Mouse (Mus musculus) neural tube, embryonic 11.5 days (tissue): ENCODE results near the gene Gpx4. TPM values are rescaled to one million over a fixed set of nuclear protein-coding genes. Genes with fewer than 3 reads are reported as not detected.

Experiments used
- ATAC-seq: fragments of 200-750 bp; cut with Nextera tagmentation; 2 replicates; pipeline ENCODE4 v1.8.0; 2017; ENCODE audit warnings: moderate number of reproducible peaks, mild to moderate bottlenecking, moderate TSS enrichment, moderate library complexity; ENCODE audit not compliant: insufficient read depth, low FRiP score, low TSS enrichment
- DNase-seq: peaks from one replicate; pipeline ENCODE4 v3.0.0-alpha.2; 2015; ENCODE audit warnings: low spot score
- H3K27ac ChIP-seq: fragments of 300-500 bp; sonication (generic); 2 replicates; pipeline ENCODE4 v1.5.1; 2014; ENCODE audit warnings: low read depth, mild to moderate bottlenecking, low read length
- H3K27me3 ChIP-seq: fragments of 300-500 bp; sonication (generic); 2 replicates; pipeline ENCODE4 v1.6.1; 2014; ENCODE audit warnings: mild to moderate bottlenecking, low read length, mixed read lengths; ENCODE audit not compliant: control insufficient read depth, insufficient read depth
- H3K36me3 ChIP-seq: fragments of 300-500 bp; sonication (generic); 2 replicates; pipeline ENCODE4 v1.6.1; 2014; ENCODE audit warnings: mild to moderate bottlenecking, low read length, moderate library complexity, mixed read lengths; ENCODE audit not compliant: control insufficient read depth, insufficient read depth
- H3K4me1 ChIP-seq: fragments of 300-500 bp; sonication (generic); 2 replicates; pipeline ENCODE4 v1.6.1; 2014; ENCODE audit warnings: low read length, mixed read lengths; ENCODE audit not compliant: control insufficient read depth, insufficient read depth
- H3K4me2 ChIP-seq: fragments of 300-500 bp; sonication (generic); 2 replicates; pipeline ENCODE4 v1.6.1; 2014; ENCODE audit warnings: low read depth, mild to moderate bottlenecking, moderate library complexity
- H3K4me3 ChIP-seq: fragments of 300-500 bp; sonication (generic); 2 replicates; pipeline ENCODE4 v1.5.1; 2014; ENCODE audit warnings: low read depth, low read length
- H3K9ac ChIP-seq: fragments of 300-500 bp; sonication (generic); 2 replicates; pipeline ENCODE4 v1.6.1; 2014; ENCODE audit warnings: mild to moderate bottlenecking, low read length
- H3K9me3 ChIP-seq: fragments of 300-500 bp; sonication (generic); 2 replicates; pipeline ENCODE4 v1.6.1; 2016; ENCODE audit warnings: low read length; ENCODE audit not compliant: control insufficient read depth
- WGBS: fragments of 180-500 bp; shearing (Covaris S2); extraction: QIAGEN DNeasy Blood & Tissue Kit; methylation state at CpG from one replicate; pipeline ENCODE4 v1.1.7; 2014; 5-methylcytosine and 5-hydroxymethylcytosine counted together
- polyA plus RNA-seq: library from polyadenylated mRNA; unstranded; fragments of >200 nt; fragmentation: Nextera tagmentation; extraction: Ambion mirVana; gene quantifications from 2 replicates; pipeline ENCODE4 v1.2.1, GENCODE M21; 2014

Gpx4 gene
- polyA plus RNA-seq, 1 experiment from 2014 or later: 570 TPM

- ATAC-seq (peak; percentile 16; the same call in 1 of the 2 replicates), DNase-seq (no peak)
- Histone ChIP-seq H3K4me1 (no peaks in the 10 kb centered on the region), H3K27me3 (no peaks in the 10 kb centered on the region), H3K9me3 (no peaks in the 10 kb centered on the region), H3K36me3 (no peaks in the 10 kb centered on the region), H3K9ac (no peak overlapping the region), H3K4me3 (no peak overlapping the region), H3K27ac (no peak overlapping the region), H3K4me2 (no peak overlapping the region)
- 58% methylated on average over 12 of the region's 12 CpGs for WGBS
Measured at GRCm38 (mm10) chr10:80025889-80026288, 21.1 kb upstream of the Gpx4 start.

GRCm38 (mm10) chr10:80027681-80028520, 19.1 kb upstream of the Gpx4 start:
- Histone ChIP-seq H3K27me3 (no peaks in the 10 kb centered on the region), H3K36me3 (no peaks in the 10 kb centered on the region), H3K4me2 (no peak overlapping the region), H3K9me3 (no peaks in the 10 kb centered on the region), H3K27ac (no peak overlapping the region), H3K4me1 (no peaks in the 10 kb centered on the region), H3K9ac (no peak overlapping the region), H3K4me3 (no peak overlapping the region)
- WGBS: 74% methylated on average over 20 of the region's 20 CpGs
- DNase-seq: no peak
- no peak for ATAC-seq

- H3K4me3 ChIP-seq: no peak overlapping the region
- no peak overlapping the region for H3K27ac ChIP-seq
- ATAC-seq (no peak), DNase-seq (no peak)
- WGBS: 91% methylated on average over 13 of the region's 13 CpGs
- H3K36me3 ChIP-seq: no peaks in the 10 kb centered on the region
- H3K9me3 ChIP-seq: no peaks in the 10 kb centered on the region
- H3K27me3 ChIP-seq: no peaks in the 10 kb centered on the region
- no peaks in the 10 kb centered on the region for H3K4me1 ChIP-seq
- no peak overlapping the region for H3K4me2 ChIP-seq
- no peak overlapping the region for H3K9ac ChIP-seq
Measured at GRCm38 (mm10) chr10:80028521-80028846, 18.5 kb upstream of the Gpx4 start.

GRCm38 (mm10) chr10:80030191-80030590, 16.8 kb upstream of the Gpx4 start:
- 82% methylated on average over 8 of the region's 9 CpGs for WGBS
- Histone ChIP-seq H3K4me1 (no peaks in the 10 kb centered on the region), H3K9ac (no peak overlapping the region), H3K4me3 (no peak overlapping the region), H3K36me3 (peaks cover 2% of the 10 kb centered on the region; the same call in 1 of the 2 replicates), H3K27ac (no peak overlapping the region), H3K27me3 (no peaks in the 10 kb centered on the region), H3K4me2 (no peak overlapping the region), H3K9me3 (no peaks in the 10 kb centered on the region)
- ATAC-seq: no peak
- DNase-seq: no peak

- no peak overlapping the region for H3K4me2 ChIP-seq
- DNase-seq (no peak), ATAC-seq (no peak)
- H3K27me3 ChIP-seq: no peaks in the 10 kb centered on the region
- H3K4me3 ChIP-seq: no peak overlapping the region
- H3K4me1 ChIP-seq: no peaks in the 10 kb centered on the region
- H3K9ac ChIP-seq: no peak overlapping the region
- H3K36me3 ChIP-seq: peaks cover 5% of the 10 kb centered on the region; the same call in 1 of the 2 replicates
- H3K9me3 ChIP-seq: no peaks in the 10 kb centered on the region
- WGBS: 87% methylated on average over 17 of the region's 17 CpGs
- no peak overlapping the region for H3K27ac ChIP-seq
Measured at GRCm38 (mm10) chr10:80030736-80031135, 16.2 kb upstream of the Gpx4 start.

- Histone ChIP-seq H3K4me1 (peaks cover 2% of the 10 kb centered on the region), H3K9me3 (no peaks in the 10 kb centered on the region), H3K27me3 (no peaks in the 10 kb centered on the region), H3K27ac (no peak overlapping the region), H3K4me3 (no peak overlapping the region), H3K36me3 (peaks cover 23% of the 10 kb centered on the region), H3K4me2 (no peak overlapping the region), H3K9ac (no peak overlapping the region)
- DNase-seq (no peak), ATAC-seq (no peak)
- 81% methylated on average over 5 of the region's 5 CpGs for WGBS
Measured at GRCm38 (mm10) chr10:80032799-80033480, 14.0 kb upstream of the Gpx4 start.

- no peaks in the 10 kb centered on the region for H3K9me3 ChIP-seq
- no peak overlapping the region for H3K9ac ChIP-seq
- H3K36me3 ChIP-seq: peaks cover 23% of the 10 kb centered on the region
- no peak overlapping the region for H3K4me3 ChIP-seq
- H3K4me2 ChIP-seq: no peak overlapping the region
- H3K27ac ChIP-seq: no peak overlapping the region
- 44% methylated on average over 9 of the region's 9 CpGs for WGBS
- H3K27me3 ChIP-seq: no peaks in the 10 kb centered on the region
- ATAC-seq (no peak), DNase-seq (peak; percentile 33)
- H3K4me1 ChIP-seq: peaks cover 10% of the 10 kb centered on the region
Measured at GRCm38 (mm10) chr10:80033511-80034391, 13.2 kb upstream of the Gpx4 start.

- ATAC-seq (no peak), DNase-seq (no peak)
- Histone ChIP-seq H3K4me2 (no peak overlapping the region), H3K9ac (no peak overlapping the region), H3K4me3 (no peak overlapping the region), H3K27ac (no peak overlapping the region), H3K27me3 (no peaks in the 10 kb centered on the region), H3K9me3 (no peaks in the 10 kb centered on the region), H3K4me1 (peaks cover 11% of the 10 kb centered on the region), H3K36me3 (peaks cover 23% of the 10 kb centered on the region)
- WGBS: 85% methylated on average over 8 of the region's 8 CpGs
Measured at GRCm38 (mm10) chr10:80035148-80035547, 11.8 kb upstream of the Gpx4 start.
